Mouse (Mus musculus) liver, postnatal 0 days (tissue): ENCODE measurements around the gene Nwd2. TPM values are rescaled to one million over a fixed set of nuclear protein-coding genes. Genes with fewer than 3 reads are reported as not detected.

Experiments
- ATAC-seq: fragments of 200-750 bp; cut with Nextera tagmentation; 2 replicates; pipeline ENCODE4 v1.8.0; 2017; ENCODE audit warnings: mild to moderate bottlenecking, moderate library complexity
- DNase-seq: peaks from one replicate; pipeline ENCODE4 v3.0.0-alpha.2; 2016
- H3K27ac ChIP-seq: fragments of 300-500 bp; sonication (generic); 2 replicates; pipeline ENCODE4 v1.5.1; 2014; ENCODE audit warnings: antibody characterized with exemption, moderate library complexity, mild to moderate bottlenecking, low read depth
- H3K27me3 ChIP-seq: fragments of 300-500 bp; sonication (generic); 2 replicates; pipeline ENCODE4 v1.6.1; 2014; ENCODE audit warnings: low read length, control low read depth, mixed read lengths; ENCODE audit not compliant: insufficient read depth
- H3K36me3 ChIP-seq: fragments of 300-500 bp; sonication (generic); replicated peaks from 2 replicates; pipeline ENCODE4 v1.6.1; 2014; ENCODE audit warnings: mild to moderate bottlenecking, control low read depth, low read length, moderate library complexity, mixed read lengths; ENCODE audit not compliant: insufficient read depth
- H3K4me1 ChIP-seq: fragments of 300-500 bp; sonication (generic); 2 replicates; pipeline ENCODE4 v1.6.1; 2014; ENCODE audit warnings: antibody characterized with exemption, mild to moderate bottlenecking, control low read depth; ENCODE audit not compliant: insufficient read depth
- H3K4me2 ChIP-seq: fragments of 300-500 bp; sonication (generic); 2 replicates; pipeline ENCODE4 v1.6.1; 2014; ENCODE audit warnings: low read depth, mild to moderate bottlenecking, low read length, moderate library complexity, mixed read lengths
- H3K4me3 ChIP-seq: fragments of 300-500 bp; sonication (generic); 2 replicates; pipeline ENCODE4 v1.5.1; 2014; ENCODE audit warnings: low read depth, low read length
- H3K9ac ChIP-seq: fragments of 300-500 bp; sonication (generic); replicated peaks from 2 replicates; pipeline ENCODE4 v1.6.1; 2014; ENCODE audit warnings: mild to moderate bottlenecking, moderate library complexity
- H3K9me3 ChIP-seq: fragments of 300-500 bp; sonication (generic); 2 replicates; pipeline ENCODE4 v1.6.1; 2016; ENCODE audit warnings: mild to moderate bottlenecking, control low read depth, low read length, mixed read lengths
- CTCF ChIP-seq: sonication (generic); IDR thresholded peaks from 2 replicates; pipeline ENCODE4 v1.5.1; 2016; ENCODE audit warnings: antibody characterized with exemption, low read depth
- EP300 ChIP-seq: IDR thresholded peaks from 2 replicates; pipeline ENCODE4 v1.6.1; 2016; ENCODE audit warnings: antibody characterized with exemption, low read depth, mild to moderate bottlenecking
- WGBS: fragments of 180-500 bp; shearing (Covaris S2); extraction: QIAGEN DNeasy Blood & Tissue Kit; methylation state at CpG from one replicate; pipeline ENCODE4 v1.1.7; 2014; ENCODE audit not compliant: insufficient replicate concordance; 5-methylcytosine and 5-hydroxymethylcytosine counted together
- polyA plus RNA-seq: library from polyadenylated mRNA; unstranded; fragments of >200 nt; fragmentation: Nextera tagmentation; extraction: Ambion mirVana; gene quantifications from 2 replicates; pipeline ENCODE4 v1.2.1, GENCODE M21; 2015

Nwd2 gene
- polyA plus RNA-seq, 1 experiment from 2014 or later = 0.06 TPM

GRCm38 (mm10) chr5:63748299-63748698 is 99.4 kb downstream of the Nwd2 start:
- Histone ChIP-seq H3K9me3 (no peaks in the 10 kb centered on the region), H3K27me3 (no peaks in the 10 kb centered on the region), H3K4me3 (no peak overlapping the region), H3K9ac (no peak overlapping the region), H3K4me1 (no peaks in the 10 kb centered on the region), H3K4me2 (no peak overlapping the region), H3K36me3 (no peaks in the 10 kb centered on the region), H3K27ac (no peak overlapping the region)
- 72% methylated on average over 2 of the region's 2 CpGs for WGBS
- TF ChIP-seq CTCF (no peak), EP300 (no peak)
- ATAC-seq (no peak), DNase-seq (no peak)

- 67% methylated on average over 1 of the region's 1 CpGs for WGBS
- no peak for DNase-seq
- no peaks in the 10 kb centered on the region for H3K27me3 ChIP-seq
- no peaks in the 10 kb centered on the region for H3K36me3 ChIP-seq
- H3K4me2 ChIP-seq = no peak overlapping the region
- TF ChIP-seq CTCF = no peak
- no peak overlapping the region for H3K4me3 ChIP-seq
- ATAC-seq = no peak
- no peaks in the 10 kb centered on the region for H3K4me1 ChIP-seq
- H3K9ac ChIP-seq = no peak overlapping the region
- H3K27ac ChIP-seq = no peak overlapping the region
- H3K9me3 ChIP-seq = no peaks in the 10 kb centered on the region
Observed at GRCm38 (mm10) chr5:63748759-63749158, 99.9 kb downstream of the Nwd2 start.

- TF ChIP-seq EP300 = no peak
- TF ChIP-seq CTCF = peak; percentile 29; the same call in 1 of the 2 replicates
- WGBS = 49% methylated on average over 5 of the region's 5 CpGs
- H3K27ac ChIP-seq = no peak overlapping the region
- no peaks in the 10 kb centered on the region for H3K9me3 ChIP-seq
- H3K36me3 ChIP-seq = no peaks in the 10 kb centered on the region
- H3K27me3 ChIP-seq = no peaks in the 10 kb centered on the region
- no peak for DNase-seq
- H3K9ac ChIP-seq = no peak overlapping the region
- no peak overlapping the region for H3K4me3 ChIP-seq
- H3K4me2 ChIP-seq = no peak overlapping the region
- peak; percentile 65 for ATAC-seq
- H3K4me1 ChIP-seq = no peaks in the 10 kb centered on the region
Observed at GRCm38 (mm10) chr5:63755092-63755761, 106.3 kb downstream of the Nwd2 start.

GRCm38 (mm10) chr5:63755938-63756337 is 107.0 kb downstream of the Nwd2 start:
- Histone ChIP-seq H3K27ac (no peak overlapping the region), H3K4me2 (no peak overlapping the region), H3K9ac (no peak overlapping the region), H3K9me3 (no peaks in the 10 kb centered on the region), H3K27me3 (no peaks in the 10 kb centered on the region), H3K36me3 (no peaks in the 10 kb centered on the region), H3K4me3 (no peak overlapping the region), H3K4me1 (no peaks in the 10 kb centered on the region)
- 68% methylated on average over 3 of the region's 3 CpGs for WGBS
- ATAC-seq = no peak
- DNase-seq = no peak
- TF ChIP-seq CTCF (no peak), EP300 (no peak)

GRCm38 (mm10) chr5:63765886-63766285 is 117.0 kb downstream of the Nwd2 start:
- no peaks in the 10 kb centered on the region for H3K9me3 ChIP-seq
- H3K4me3 ChIP-seq = no peak overlapping the region
- no peaks in the 10 kb centered on the region for H3K36me3 ChIP-seq
- no peaks in the 10 kb centered on the region for H3K4me1 ChIP-seq
- H3K9ac ChIP-seq = no peak overlapping the region
- WGBS = 88% methylated on average over 4 of the region's 4 CpGs
- TF ChIP-seq CTCF (no peak), EP300 (no peak)
- H3K27ac ChIP-seq = no peak overlapping the region
- no peaks in the 10 kb centered on the region for H3K27me3 ChIP-seq
- H3K4me2 ChIP-seq = no peak overlapping the region
- no peak for DNase-seq
- ATAC-seq = no peak

- H3K4me2 ChIP-seq = no peak overlapping the region
- H3K4me1 ChIP-seq = no peaks in the 10 kb centered on the region
- peak; percentile 77 for TF ChIP-seq CTCF
- TF ChIP-seq EP300 = no peak
- ATAC-seq (no peak), DNase-seq (peak; percentile 48)
- no peaks in the 10 kb centered on the region for H3K9me3 ChIP-seq
- no peak overlapping the region for H3K27ac ChIP-seq
- no peak overlapping the region for H3K4me3 ChIP-seq
- no peak overlapping the region for H3K9ac ChIP-seq
- WGBS = 36% methylated on average over 6 of the region's 6 CpGs
- H3K36me3 ChIP-seq = no peaks in the 10 kb centered on the region
- no peaks in the 10 kb centered on the region for H3K27me3 ChIP-seq
Observed at GRCm38 (mm10) chr5:63766715-63767114, 117.8 kb downstream of the Nwd2 start.

GRCm38 (mm10) chr5:63767464-63767863 is 118.6 kb downstream of the Nwd2 start:
- no peaks in the 10 kb centered on the region for H3K27me3 ChIP-seq
- H3K36me3 ChIP-seq = no peaks in the 10 kb centered on the region
- DNase-seq (no peak), ATAC-seq (no peak)
- no peak overlapping the region for H3K27ac ChIP-seq
- H3K9ac ChIP-seq = no peak overlapping the region
- H3K4me2 ChIP-seq = no peak overlapping the region
- H3K4me1 ChIP-seq = no peaks in the 10 kb centered on the region
- 63% methylated on average over 8 of the region's 8 CpGs for WGBS
- H3K4me3 ChIP-seq = no peak overlapping the region
- no peaks in the 10 kb centered on the region for H3K9me3 ChIP-seq
- no peak for TF ChIP-seq CTCF
- TF ChIP-seq EP300 = no peak
